Mouse (Mus musculus): ENCODE measurements at regions not wholly inside any gene's neighbourhood (a gene's known extent, or its start where the extent isn't known, plus 50 kb on each side); places are given as distances from the start of the nearest gene placed in this dataset.

GRCm38 (mm10) chr4:83950809-83951409 lies 425.6 kb downstream of the Ccdc171 start:
- H3K4me3 ChIP-seq (ENCODE audit: low read length) = no peak overlapping the region
- no peaks in the 10 kb centered on the region for H3K9me3 ChIP-seq (ENCODE audit: control insufficient read depth, low read length)
- 70% methylated on average over 10 of the region's 10 CpGs for WGBS
- no peak for ATAC-seq
- H3K4me2 ChIP-seq (ENCODE audit: low read length) = no peak overlapping the region
- H3K27ac ChIP-seq (ENCODE audit: low read depth, low read length) = no peak overlapping the region
- no peak overlapping the region for H3K9ac ChIP-seq (ENCODE audit: low read depth, low read length)
- no peaks in the 10 kb centered on the region for H3K4me1 ChIP-seq (ENCODE audit: control insufficient read depth, insufficient read depth, low read depth, low read length)
- no peaks in the 10 kb centered on the region for H3K27me3 ChIP-seq (replicated peaks; ENCODE audit: control insufficient read depth, insufficient read depth, low read length)
- no peaks in the 10 kb centered on the region for H3K36me3 ChIP-seq (ENCODE audit: control insufficient read depth, insufficient read depth, low read length)

- 88% methylated on average over 12 of the region's 12 CpGs for WGBS
- Histone ChIP-seq H3K27me3 (replicated peaks; ENCODE audit: control insufficient read depth, insufficient read depth, low read length) (no peaks in the 10 kb centered on the region), H3K4me1 (ENCODE audit: control insufficient read depth, insufficient read depth, low read depth, low read length) (no peaks in the 10 kb centered on the region), H3K9me3 (ENCODE audit: control insufficient read depth, low read length) (peaks cover 4% of the 10 kb centered on the region), H3K27ac (ENCODE audit: low read depth, low read length) (no peak overlapping the region), H3K9ac (ENCODE audit: low read depth, low read length) (no peak overlapping the region), H3K36me3 (ENCODE audit: control insufficient read depth, insufficient read depth, low read length) (no peaks in the 10 kb centered on the region), H3K4me3 (ENCODE audit: low read length) (no peak overlapping the region), H3K4me2 (ENCODE audit: low read length) (no peak overlapping the region)
- peak; percentile 42; the same call in 1 of the 2 replicates for ATAC-seq
These were observed 431.0 kb downstream of the Ccdc171 start for GRCm38 (mm10) chr4:83956252-83956904.

- no peak overlapping the region for H3K4me3 ChIP-seq (ENCODE audit: low read length)
- no peak for ATAC-seq
- no peak overlapping the region for H3K27ac ChIP-seq (ENCODE audit: low read depth, low read length)
- H3K27me3 ChIP-seq (replicated peaks; ENCODE audit: control insufficient read depth, insufficient read depth, low read length) = no peaks in the 10 kb centered on the region
- no peak overlapping the region for H3K4me2 ChIP-seq (ENCODE audit: low read length)
- 69% methylated on average over 5 of the region's 5 CpGs for WGBS
- H3K36me3 ChIP-seq (ENCODE audit: control insufficient read depth, insufficient read depth, low read length) = no peaks in the 10 kb centered on the region
- H3K9me3 ChIP-seq (ENCODE audit: control insufficient read depth, low read length) = peaks cover 4% of the 10 kb centered on the region
- H3K9ac ChIP-seq (ENCODE audit: low read depth, low read length) = no peak overlapping the region
- H3K4me1 ChIP-seq (ENCODE audit: control insufficient read depth, insufficient read depth, low read depth, low read length) = no peaks in the 10 kb centered on the region
These were observed 431.9 kb downstream of the Ccdc171 start for GRCm38 (mm10) chr4:83957217-83957692.

- Histone ChIP-seq H3K9me3 (ENCODE audit: control insufficient read depth, low read length) (no peaks in the 10 kb centered on the region), H3K4me1 (ENCODE audit: control insufficient read depth, insufficient read depth, low read depth, low read length) (no peaks in the 10 kb centered on the region), H3K36me3 (ENCODE audit: control insufficient read depth, insufficient read depth, low read length) (no peaks in the 10 kb centered on the region), H3K4me2 (ENCODE audit: low read length) (no peak overlapping the region), H3K27ac (ENCODE audit: low read depth, low read length) (no peak overlapping the region), H3K4me3 (ENCODE audit: low read length) (no peak overlapping the region), H3K9ac (ENCODE audit: low read depth, low read length) (no peak overlapping the region), H3K27me3 (replicated peaks; ENCODE audit: control insufficient read depth, insufficient read depth, low read length) (no peaks in the 10 kb centered on the region)
- no peak for ATAC-seq
- WGBS = 87% methylated on average over 1 of the region's 1 CpGs
These were observed 441.6 kb downstream of the Ccdc171 start for GRCm38 (mm10) chr4:83966898-83967297.

- Histone ChIP-seq H3K4me1 (ENCODE audit: control insufficient read depth, insufficient read depth, low read depth, low read length) (peaks cover 4% of the 10 kb centered on the region; the same call in 1 of the 2 replicates), H3K4me3 (ENCODE audit: low read length) (no peak overlapping the region), H3K27me3 (replicated peaks; ENCODE audit: control insufficient read depth, insufficient read depth, low read length) (peaks cover 3% of the 10 kb centered on the region), H3K4me2 (ENCODE audit: low read length) (no peak overlapping the region), H3K9me3 (ENCODE audit: control insufficient read depth, low read length) (no peaks in the 10 kb centered on the region), H3K36me3 (ENCODE audit: control insufficient read depth, insufficient read depth, low read length) (no peaks in the 10 kb centered on the region), H3K27ac (ENCODE audit: low read depth, low read length) (no peak overlapping the region), H3K9ac (ENCODE audit: low read depth, low read length) (no peak overlapping the region)
- no peak for ATAC-seq
- WGBS = 97% methylated on average over 4 of the region's 4 CpGs
These were observed 447.8 kb downstream of the Ccdc171 start for GRCm38 (mm10) chr4:83973162-83973561.

- Histone ChIP-seq H3K4me1 (ENCODE audit: control insufficient read depth, insufficient read depth, low read depth, low read length) (peaks cover 4% of the 10 kb centered on the region; the same call in 1 of the 2 replicates), H3K9ac (ENCODE audit: low read depth, low read length) (no peak overlapping the region), H3K4me2 (ENCODE audit: low read length) (no peak overlapping the region), H3K4me3 (ENCODE audit: low read length) (no peak overlapping the region), H3K27me3 (replicated peaks; ENCODE audit: control insufficient read depth, insufficient read depth, low read length) (peaks cover 3% of the 10 kb centered on the region), H3K27ac (ENCODE audit: low read depth, low read length) (no peak overlapping the region), H3K36me3 (ENCODE audit: control insufficient read depth, insufficient read depth, low read length) (no peaks in the 10 kb centered on the region), H3K9me3 (ENCODE audit: control insufficient read depth, low read length) (no peaks in the 10 kb centered on the region)
- no peak for ATAC-seq
- 85% methylated on average over 7 of the region's 7 CpGs for WGBS
These were observed 449.1 kb downstream of the Ccdc171 start for GRCm38 (mm10) chr4:83974214-83975012.

- no peak overlapping the region for H3K27ac ChIP-seq (ENCODE audit: low read depth, low read length)
- peaks cover 3% of the 10 kb centered on the region for H3K27me3 ChIP-seq (replicated peaks; ENCODE audit: control insufficient read depth, insufficient read depth, low read length)
- no peak overlapping the region for H3K9ac ChIP-seq (ENCODE audit: low read depth, low read length)
- H3K4me2 ChIP-seq (ENCODE audit: low read length) = no peak overlapping the region
- no peak overlapping the region for H3K4me3 ChIP-seq (ENCODE audit: low read length)
- no peaks in the 10 kb centered on the region for H3K9me3 ChIP-seq (ENCODE audit: control insufficient read depth, low read length)
- H3K36me3 ChIP-seq (ENCODE audit: control insufficient read depth, insufficient read depth, low read length) = no peaks in the 10 kb centered on the region
- ATAC-seq = no peak
- WGBS = 76% methylated on average over 5 of the region's 5 CpGs
- H3K4me1 ChIP-seq (ENCODE audit: control insufficient read depth, insufficient read depth, low read depth, low read length) = peaks cover 4% of the 10 kb centered on the region; the same call in 1 of the 2 replicates
These were observed 450.2 kb downstream of the Ccdc171 start for GRCm38 (mm10) chr4:83975569-83975968.

GRCm38 (mm10) chr4:83976067-83976466 lies 450.7 kb downstream of the Ccdc171 start:
- Histone ChIP-seq H3K4me2 (ENCODE audit: low read length) (no peak overlapping the region), H3K4me1 (ENCODE audit: control insufficient read depth, insufficient read depth, low read depth, low read length) (peaks cover 4% of the 10 kb centered on the region; the same call in 1 of the 2 replicates), H3K27ac (ENCODE audit: low read depth, low read length) (no peak overlapping the region), H3K4me3 (ENCODE audit: low read length) (no peak overlapping the region), H3K9ac (ENCODE audit: low read depth, low read length) (no peak overlapping the region), H3K27me3 (replicated peaks; ENCODE audit: control insufficient read depth, insufficient read depth, low read length) (peaks cover 3% of the 10 kb centered on the region), H3K9me3 (ENCODE audit: control insufficient read depth, low read length) (no peaks in the 10 kb centered on the region), H3K36me3 (ENCODE audit: control insufficient read depth, insufficient read depth, low read length) (no peaks in the 10 kb centered on the region)
- ATAC-seq = peak; percentile 42; the same call in 1 of the 2 replicates
- WGBS = 34% methylated on average over 12 of the region's 12 CpGs

GRCm38 (mm10) chr4:83979088-83979487 lies 453.7 kb downstream of the Ccdc171 start:
- Histone ChIP-seq H3K9ac (ENCODE audit: low read depth, low read length) (no peak overlapping the region), H3K36me3 (ENCODE audit: control insufficient read depth, insufficient read depth, low read length) (no peaks in the 10 kb centered on the region), H3K4me2 (ENCODE audit: low read length) (no peak overlapping the region), H3K27me3 (replicated peaks; ENCODE audit: control insufficient read depth, insufficient read depth, low read length) (peaks cover 3% of the 10 kb centered on the region), H3K4me1 (ENCODE audit: control insufficient read depth, insufficient read depth, low read depth, low read length) (peaks cover 4% of the 10 kb centered on the region; the same call in 1 of the 2 replicates), H3K27ac (ENCODE audit: low read depth, low read length) (no peak overlapping the region), H3K4me3 (ENCODE audit: low read length) (no peak overlapping the region), H3K9me3 (ENCODE audit: control insufficient read depth, low read length) (no peaks in the 10 kb centered on the region)
- ATAC-seq = no peak
- WGBS = 63% methylated on average over 4 of the region's 4 CpGs
